Mouse (Mus musculus) liver, embryonic 16.5 days (tissue): Measurements from ENCODE around the gene Gm37240. TPM values are rescaled to one million over a fixed set of nuclear protein-coding genes. Genes with fewer than 3 reads are reported as not detected.
"Not testable (repeated sequence)": the region's sequence is repeated elsewhere in the genome, so short reads cannot be mapped to it uniquely, and the experiment has no call there.

Experiments
- ATAC-seq: fragments of 200-750 bp; cut with Nextera tagmentation; 2 replicates; pipeline ENCODE4 v1.8.0; 2017; ENCODE audit warnings: low read depth, mild to moderate bottlenecking, moderate number of reproducible peaks, moderate library complexity
- H3K27ac ChIP-seq: fragments of 300-500 bp; sonication (generic); 2 replicates; pipeline ENCODE4 v1.5.1; 2014; ENCODE audit warnings: mild to moderate bottlenecking, low read length
- H3K27me3 ChIP-seq: fragments of 300-500 bp; sonication (generic); 2 replicates; pipeline ENCODE4 v1.6.1; 2014; ENCODE audit warnings: low read depth, low read length, mixed read lengths; ENCODE audit not compliant: control insufficient read depth, insufficient read depth
- H3K36me3 ChIP-seq: fragments of 300-500 bp; sonication (generic); 2 replicates; pipeline ENCODE4 v1.6.1; 2014; ENCODE audit warnings: mild to moderate bottlenecking; ENCODE audit not compliant: control insufficient read depth, insufficient read depth
- H3K4me1 ChIP-seq: fragments of 300-500 bp; sonication (generic); 2 replicates; pipeline ENCODE4 v1.6.1; 2014; ENCODE audit warnings: low read depth, low read length, mixed read lengths; ENCODE audit not compliant: control insufficient read depth
- H3K4me2 ChIP-seq: fragments of 300-500 bp; sonication (generic); 2 replicates; pipeline ENCODE4 v1.6.1; 2014; ENCODE audit warnings: low read depth, low read length, mixed read lengths
- H3K4me3 ChIP-seq: fragments of 300-500 bp; sonication (generic); 2 replicates; pipeline ENCODE4 v1.5.1; 2014; ENCODE audit warnings: low read depth, mild to moderate bottlenecking, low read length
- H3K9ac ChIP-seq: fragments of 300-500 bp; sonication (generic); 2 replicates; pipeline ENCODE4 v1.6.1; 2014; ENCODE audit warnings: low read depth, low read length
- H3K9me3 ChIP-seq: fragments of 300-500 bp; sonication (generic); replicated peaks from 2 replicates; pipeline ENCODE4 v1.6.1; 2016; ENCODE audit warnings: low read length; ENCODE audit not compliant: control insufficient read depth
- WGBS: fragments of 180-500 bp; shearing (Covaris S2); extraction: QIAGEN DNeasy Blood & Tissue Kit; methylation state at CpG from one replicate; pipeline ENCODE4 v1.1.7; 2014; ENCODE audit not compliant: insufficient replicate concordance; 5-methylcytosine and 5-hydroxymethylcytosine counted together
- polyA plus RNA-seq: library from polyadenylated mRNA; unstranded; fragments of >200 nt; fragmentation: Nextera tagmentation; extraction: Ambion mirVana; gene quantifications from 2 replicates; pipeline ENCODE4 v1.2.1, GENCODE M21; 2015

Gm37240 gene
- polyA plus RNA-seq, 1 experiment from 2014 or later: 0.65 TPM

GRCm38 (mm10) chr3:84861817-84862216 is 1025.5 kb downstream of the Gm37240 start:
- 58% methylated on average over 3 of the region's 3 CpGs for WGBS
- H3K4me1 ChIP-seq, H3K4me3 ChIP-seq, H3K27me3 ChIP-seq, ATAC-seq, H3K9ac ChIP-seq, H3K9me3 ChIP-seq, H3K4me2 ChIP-seq, H3K36me3 ChIP-seq, H3K27ac ChIP-seq: not testable (repeated sequence)

- peak; percentile 71 for ATAC-seq
- H3K4me2 ChIP-seq: no peak overlapping the region
- no peaks in the 10 kb centered on the region for H3K36me3 ChIP-seq
- peaks cover 3% of the 10 kb centered on the region; the same call in 1 of the 2 replicates for H3K4me1 ChIP-seq
- H3K9me3 ChIP-seq: no peaks in the 10 kb centered on the region
- WGBS: 55% methylated on average over 1 of the region's 1 CpGs
- H3K4me3 ChIP-seq: no peak overlapping the region
- H3K9ac ChIP-seq: no peak overlapping the region
- H3K27me3 ChIP-seq: no peaks in the 10 kb centered on the region
- H3K27ac ChIP-seq: 0 out of 2 replicates have a peak overlapping the region, but pooled peaks have one; percentile 30
Measured at GRCm38 (mm10) chr3:84860669-84861068, 1026.6 kb downstream of the Gm37240 start.

- no peaks in the 10 kb centered on the region for H3K9me3 ChIP-seq
- WGBS: 48% methylated on average over 1 of the region's 1 CpGs
- H3K4me3 ChIP-seq: no peak overlapping the region
- no peak overlapping the region for H3K9ac ChIP-seq
- H3K36me3 ChIP-seq: no peaks in the 10 kb centered on the region
- peaks cover 10% of the 10 kb centered on the region for H3K4me1 ChIP-seq
- no peak for ATAC-seq
- no peak overlapping the region for H3K4me2 ChIP-seq
- no peaks in the 10 kb centered on the region for H3K27me3 ChIP-seq
- H3K27ac ChIP-seq: no peak overlapping the region
Measured at GRCm38 (mm10) chr3:84854440-84854839, 1032.9 kb downstream of the Gm37240 start.

GRCm38 (mm10) chr3:84852877-84853276 is 1034.4 kb downstream of the Gm37240 start:
- Histone ChIP-seq H3K9me3 (no peaks in the 10 kb centered on the region), H3K4me3 (no peak overlapping the region), H3K4me1 (peaks cover 15% of the 10 kb centered on the region), H3K27ac (no peak overlapping the region; the same call in 1 of the 2 replicates), H3K27me3 (no peaks in the 10 kb centered on the region), H3K36me3 (no peaks in the 10 kb centered on the region; the same call in 1 of the 2 replicates), H3K9ac (no peak overlapping the region), H3K4me2 (no peak overlapping the region)
- ATAC-seq: peak; percentile 37; the same call in 1 of the 2 replicates
- 41% methylated on average over 7 of the region's 7 CpGs for WGBS

- Histone ChIP-seq H3K27ac (no peak overlapping the region), H3K4me3 (no peak overlapping the region), H3K9ac (no peak overlapping the region), H3K36me3 (no peaks in the 10 kb centered on the region; the same call in 1 of the 2 replicates), H3K27me3 (no peaks in the 10 kb centered on the region), H3K4me2 (no peak overlapping the region), H3K9me3 (no peaks in the 10 kb centered on the region), H3K4me1 (peaks cover 13% of the 10 kb centered on the region)
- ATAC-seq: no peak
- WGBS: 60% methylated on average over 1 of the region's 1 CpGs
Measured at GRCm38 (mm10) chr3:84851801-84852200, 1035.5 kb downstream of the Gm37240 start.

- H3K36me3 ChIP-seq: no peaks in the 10 kb centered on the region; the same call in 1 of the 2 replicates
Measured at GRCm38 (mm10) chr3:84850418-84850817, 1036.9 kb downstream of the Gm37240 start.

GRCm38 (mm10) chr3:84848798-84849197 is 1038.5 kb downstream of the Gm37240 start:
- Histone ChIP-seq H3K4me2 (no peak overlapping the region), H3K9me3 (no peaks in the 10 kb centered on the region), H3K9ac (no peak overlapping the region), H3K27ac (no peak overlapping the region), H3K4me1 (peaks cover 13% of the 10 kb centered on the region), H3K4me3 (no peak overlapping the region), H3K36me3 (no peaks in the 10 kb centered on the region; the same call in 1 of the 2 replicates), H3K27me3 (no peaks in the 10 kb centered on the region)
- no peak for ATAC-seq
- 32% methylated on average over 4 of the region's 4 CpGs for WGBS

More at GRCm38 (mm10) chr3:84850418-84850817, 1036.9 kb downstream of the Gm37240 start:
- H3K9me3 ChIP-seq: no peaks in the 10 kb centered on the region
- WGBS: 82% methylated on average over 1 of the region's 1 CpGs
- no peak overlapping the region for H3K4me2 ChIP-seq
- ATAC-seq: no peak
- H3K27ac ChIP-seq: no peak overlapping the region
- no peaks in the 10 kb centered on the region for H3K27me3 ChIP-seq
- no peak overlapping the region for H3K9ac ChIP-seq
- H3K4me1 ChIP-seq: peaks cover 13% of the 10 kb centered on the region
- H3K4me3 ChIP-seq: no peak overlapping the region

- H3K36me3 ChIP-seq: no peaks in the 10 kb centered on the region; the same call in 1 of the 2 replicates
- no peak overlapping the region for H3K4me3 ChIP-seq
- H3K9ac ChIP-seq: no peak overlapping the region
- no peak overlapping the region for H3K27ac ChIP-seq
- no peak for ATAC-seq
- H3K27me3 ChIP-seq: no peaks in the 10 kb centered on the region
- H3K4me2 ChIP-seq: no peak overlapping the region
- H3K9me3 ChIP-seq: no peaks in the 10 kb centered on the region
- peaks cover 2% of the 10 kb centered on the region for H3K4me1 ChIP-seq
- WGBS: 33% methylated on average over 1 of the region's 1 CpGs
Measured at GRCm38 (mm10) chr3:84843594-84843993, 1043.7 kb downstream of the Gm37240 start.

- H3K36me3 ChIP-seq: no peaks in the 10 kb centered on the region; the same call in 1 of the 2 replicates
- no peak for ATAC-seq
- H3K4me2 ChIP-seq: no peak overlapping the region
- H3K9me3 ChIP-seq: no peaks in the 10 kb centered on the region
- no peaks in the 10 kb centered on the region; the same call in 1 of the 2 replicates for H3K4me1 ChIP-seq
- H3K27ac ChIP-seq: no peak overlapping the region
- no peaks in the 10 kb centered on the region for H3K27me3 ChIP-seq
- 51% methylated on average over 2 of the region's 2 CpGs for WGBS
- no peak overlapping the region for H3K9ac ChIP-seq
- H3K4me3 ChIP-seq: no peak overlapping the region
Measured at GRCm38 (mm10) chr3:84842793-84843192, 1044.5 kb downstream of the Gm37240 start.
